Mouse (Mus musculus) thymus, adult 2 months (tissue): ENCODE data around the gene Olfr1280.

ENCODE experiments used
- CTCF ChIP-seq: fragments of 200-500 bp; IDR thresholded peaks from 2 replicates; pipeline ENCODE4 v1.5.1; 2012; ENCODE audit warnings: mild to moderate bottlenecking, control low read depth, low read length, moderate library complexity, borderline replicate concordance; ENCODE audit not compliant: control insufficient read depth, poor library complexity, insufficient read depth; ENCODE audit errors: extremely low read depth
- POLR2A ChIP-seq: fragments of 200-500 bp; IDR thresholded peaks from 2 replicates; pipeline ENCODE4 v1.6.1; 2012; ENCODE audit warnings: mild to moderate bottlenecking, low read length, control low read depth, moderate library complexity; ENCODE audit not compliant: control insufficient read depth, poor library complexity, insufficient read depth; ENCODE audit errors: extremely low read depth

- TF ChIP-seq POLR2A (no peak), CTCF (no peak)
Measured at GRCm38 (mm10) chr2:111326220-111326619, 12.4 kb downstream of the Olfr1280 start, which contains the start of gene Olfr1281.
